Comparison of ENCODE assay signal across 1 mouse cellular context in genomic region chr4:44004126-44004525, GRCm38 (mm10).
TF ChIP-seq lines count a peak whose summit lies in the region.

Gene Clta, plus strand, starts transcription at chr4:44004452.

TF ChIP-seq in MEL, 35 proteins besides CTCF, POLR2A, EP300 and RAD21 (continued from another document):
- TF ChIP-seq RCOR1 (IDR thresholded peaks at IDR 0.05; ENCODE audit: low read depth, low read length): no peak
- no peak for TF ChIP-seq CHD1 (IDR thresholded peaks at IDR 0.05; ENCODE audit: low read depth, low read length)
- TF ChIP-seq MEF2A (IDR thresholded peaks at IDR 0.05; ENCODE audit: extremely low read depth, insufficient replicate concordance, low read depth, low read length, poor library complexity, severe bottlenecking): no peak
- peak; percentile 98 for TF ChIP-seq GATA1 (IDR thresholded peaks at IDR 0.05; ENCODE audit: low read depth, low read length)
- TF ChIP-seq TAL1 (IDR thresholded peaks at IDR 0.05; ENCODE audit: low read length): peak; percentile 90
- peak; percentile 71 for TF ChIP-seq MAX (IDR thresholded peaks at IDR 0.05; ENCODE audit: low read length)
- no peak for TF ChIP-seq MYC (IDR thresholded peaks at IDR 0.05; ENCODE audit: low read depth, low read length)
- TF ChIP-seq HCFC1 (IDR thresholded peaks at IDR 0.05; ENCODE audit: low read depth, low read length): no peak
- no peak; the same call in 1 of the 2 replicates for TF ChIP-seq POLR2AphosphoS2 (IDR thresholded peaks at IDR 0.05; ENCODE audit: low read length)
- no peak for TF ChIP-seq MAFK (IDR thresholded peaks at IDR 0.05; ENCODE audit: borderline replicate concordance, low read depth, low read length)
- TF ChIP-seq NELFE (IDR thresholded peaks at IDR 0.05; ENCODE audit: low read depth, low read length): no peak
- no peak for TF ChIP-seq CHD2 (IDR thresholded peaks at IDR 0.05; ENCODE audit: low read length)
- no peak for TF ChIP-seq ELF1 (IDR thresholded peaks at IDR 0.05; ENCODE audit: low read depth, low read length)
- TF ChIP-seq MYB (IDR thresholded peaks at IDR 0.05; ENCODE audit: low read depth, low read length): peak; percentile 80
- TF ChIP-seq USF2 (IDR thresholded peaks at IDR 0.05; ENCODE audit: borderline replicate concordance in 1 of 2, insufficient read depth in 1 of 2, low read depth in 1 of 2, low read length in 2 of 2): no peak
- peak; percentile 89 for TF ChIP-seq TCF12 (IDR thresholded peaks at IDR 0.05; ENCODE audit: low read depth, low read length)
- peak; percentile 86 for TF ChIP-seq ETS1 (IDR thresholded peaks at IDR 0.05; ENCODE audit: low read depth, low read length)
- peak; percentile 73 for TF ChIP-seq SIN3A (IDR thresholded peaks at IDR 0.05; ENCODE audit: low read length)
- TF ChIP-seq GABPA (IDR thresholded peaks at IDR 0.05; ENCODE audit: low read depth, low read length): no peak
- no peak for TF ChIP-seq ZC3H11A (IDR thresholded peaks at IDR 0.05; ENCODE audit: low read depth, low read length)
- TF ChIP-seq ZNF384 (IDR thresholded peaks at IDR 0.05; ENCODE audit: low read depth, low read length): no peak
- TF ChIP-seq ZMIZ1 (IDR thresholded peaks at IDR 0.05; ENCODE audit: low read depth, low read length): no peak
- TF ChIP-seq USF1 (IDR thresholded peaks at IDR 0.05; ENCODE audit: low read depth, low read length): no peak
TF ChIP-seq in MEL: peak in this region for 8.
